Mouse (Mus musculus) lung, embryonic 16.5 days (tissue): ENCODE measurements around the gene Vwf. TPM values are rescaled to one million over a fixed set of nuclear protein-coding genes. Genes with fewer than 3 reads are reported as not detected.
A peak's percentile ranks its signal among the peaks of the same experiment; 100 is the strongest.

ENCODE experiments used
- ATAC-seq: fragments of 200-750 bp; cut with Nextera tagmentation; 2 replicates; pipeline ENCODE4 v1.8.0; 2017; ENCODE audit warnings: low read depth, mild to moderate bottlenecking, moderate library complexity
- H3K27ac ChIP-seq: fragments of 300-500 bp; sonication (generic); 2 replicates; pipeline ENCODE4 v1.5.1; 2014; ENCODE audit warnings: mild to moderate bottlenecking, control low read depth, low read length
- H3K27me3 ChIP-seq: fragments of 300-500 bp; sonication (generic); 2 replicates; pipeline ENCODE4 v1.6.1; 2014; ENCODE audit warnings: low read depth, low read length, mixed read lengths; ENCODE audit not compliant: control insufficient read depth, insufficient read depth
- H3K36me3 ChIP-seq: fragments of 300-500 bp; sonication (generic); 2 replicates; pipeline ENCODE4 v1.6.1; 2014; ENCODE audit warnings: low read length; ENCODE audit not compliant: control insufficient read depth, insufficient read depth
- H3K4me1 ChIP-seq: fragments of 300-500 bp; sonication (generic); replicated peaks from 2 replicates; pipeline ENCODE4 v1.6.1; 2014; ENCODE audit warnings: low read length, mixed read lengths; ENCODE audit not compliant: control insufficient read depth, insufficient read depth
- H3K4me2 ChIP-seq: fragments of 300-500 bp; sonication (generic); 2 replicates; pipeline ENCODE4 v1.6.1; 2014; ENCODE audit warnings: low read depth, low read length, control low read depth
- H3K4me3 ChIP-seq: fragments of 300-500 bp; sonication (generic); 2 replicates; pipeline ENCODE4 v1.5.1; 2014; ENCODE audit warnings: mild to moderate bottlenecking, low read length, control low read depth
- H3K9ac ChIP-seq: fragments of 300-500 bp; sonication (generic); 2 replicates; pipeline ENCODE4 v1.6.1; 2014; ENCODE audit warnings: low read length, control low read depth
- H3K9me3 ChIP-seq: fragments of 300-500 bp; sonication (generic); 2 replicates; pipeline ENCODE4 v1.6.1; 2016; ENCODE audit warnings: low read length; ENCODE audit not compliant: control insufficient read depth
- WGBS: fragments of 180-500 bp; shearing (Covaris S2); extraction: QIAGEN DNeasy Blood & Tissue Kit; methylation state at CpG from one replicate; pipeline ENCODE4 v1.1.7; 2014; 5-methylcytosine and 5-hydroxymethylcytosine counted together
- polyA plus RNA-seq: library from polyadenylated mRNA; unstranded; fragments of >200 nt; fragmentation: Nextera tagmentation; extraction: Ambion mirVana; gene quantifications from 2 replicates; pipeline ENCODE4 v1.2.1, GENCODE M21; 2015

The Vwf gene
- polyA plus RNA-seq, 1 experiment from 2014 or later: 21.6 TPM

DNA sequence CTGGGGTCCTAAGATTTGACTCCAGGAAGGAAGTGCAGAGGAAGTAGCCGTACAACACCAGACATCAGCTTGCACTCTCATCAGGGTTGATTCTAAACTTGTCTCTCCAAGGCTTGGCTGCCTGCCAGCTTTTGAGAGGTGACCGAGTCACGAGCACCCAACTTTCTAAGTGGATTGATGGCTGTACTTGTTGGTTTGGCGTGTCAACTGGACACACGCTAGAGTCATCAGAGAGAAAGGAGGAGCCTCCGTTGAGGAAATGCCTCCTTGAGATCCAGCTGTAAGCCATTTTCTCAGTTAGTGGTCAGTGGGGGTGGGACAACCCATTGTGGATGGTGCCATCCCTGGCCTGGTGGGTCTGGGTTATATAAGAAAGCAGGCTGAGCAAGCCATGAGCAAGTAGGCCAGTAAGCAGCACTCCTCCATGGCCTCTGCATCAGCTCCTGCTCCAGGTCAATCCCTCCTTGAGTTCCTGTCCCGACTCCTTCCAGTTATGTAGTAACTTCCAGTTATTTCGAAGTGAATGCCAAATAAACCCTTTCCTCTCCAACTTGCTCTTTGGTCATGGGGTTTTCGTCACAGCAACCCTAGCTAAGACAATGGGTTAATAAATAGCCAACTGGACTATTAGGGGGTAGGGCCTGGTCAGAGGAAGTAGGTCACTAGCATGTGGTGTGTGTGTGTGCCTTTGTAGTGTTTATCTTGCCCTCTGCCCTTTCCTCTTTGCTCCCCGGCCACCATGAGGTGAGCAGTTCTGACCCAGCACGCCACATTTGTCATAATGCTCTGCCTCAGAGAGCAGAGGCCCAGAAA, 30.9 kb upstream of the Vwf start:
- Histone ChIP-seq H3K4me3 (no peak overlapping the region), H3K4me2 (no peak overlapping the region), H3K27ac (peak overlapping the region; percentile 32; the same call in 1 of the 2 replicates), H3K9ac (no peak overlapping the region), H3K4me1 (peaks cover 29% of the 10 kb centered on the region), H3K36me3 (no peaks in the 10 kb centered on the region), H3K27me3 (no peaks in the 10 kb centered on the region), H3K9me3 (no peaks in the 10 kb centered on the region)
- 27% methylated on average over 11 of the region's 11 CpGs for WGBS
- ATAC-seq: peak; percentile 60

DNA sequence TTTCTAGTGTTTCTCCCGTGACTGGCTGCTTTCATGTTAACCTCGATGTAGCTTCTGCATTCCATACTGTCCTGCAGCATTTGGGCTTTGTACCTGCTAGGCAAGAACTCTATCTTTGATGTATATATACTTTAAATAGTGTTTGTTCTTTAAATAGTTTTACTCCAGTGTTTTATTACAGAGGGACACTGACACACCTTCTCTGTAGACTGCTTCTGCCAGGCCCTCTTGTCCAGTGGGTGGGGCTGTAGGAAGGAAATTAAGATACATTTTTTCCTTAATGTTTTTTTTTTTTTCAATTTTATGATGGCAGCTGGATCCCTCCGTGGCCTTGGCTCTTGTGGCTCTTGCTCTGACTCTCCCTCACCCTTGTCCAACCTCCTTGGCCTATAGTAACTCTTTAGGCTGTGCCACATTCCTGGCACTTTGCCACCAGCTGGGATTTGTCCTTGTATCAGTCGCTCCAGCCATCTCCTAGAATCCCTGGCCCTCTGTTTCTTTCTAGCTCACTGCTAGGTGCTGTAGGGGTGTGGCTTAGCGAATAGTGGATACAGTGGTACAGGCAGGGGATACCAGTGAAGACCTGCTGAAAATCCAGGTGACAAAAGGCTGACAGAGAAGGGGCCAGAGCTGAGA, 24.9 kb upstream of the Vwf start:
- Histone ChIP-seq H3K27ac (peak overlapping the region; percentile 55), H3K27me3 (no peaks in the 10 kb centered on the region), H3K9ac (no peak overlapping the region), H3K4me3 (no peak overlapping the region), H3K36me3 (no peaks in the 10 kb centered on the region), H3K4me2 (no peak overlapping the region), H3K4me1 (peaks cover 12% of the 10 kb centered on the region), H3K9me3 (no peaks in the 10 kb centered on the region)
- ATAC-seq: peak; percentile 26; the same call in 1 of the 2 replicates
- 25% methylated on average over 5 of the region's 5 CpGs for WGBS

DNA sequence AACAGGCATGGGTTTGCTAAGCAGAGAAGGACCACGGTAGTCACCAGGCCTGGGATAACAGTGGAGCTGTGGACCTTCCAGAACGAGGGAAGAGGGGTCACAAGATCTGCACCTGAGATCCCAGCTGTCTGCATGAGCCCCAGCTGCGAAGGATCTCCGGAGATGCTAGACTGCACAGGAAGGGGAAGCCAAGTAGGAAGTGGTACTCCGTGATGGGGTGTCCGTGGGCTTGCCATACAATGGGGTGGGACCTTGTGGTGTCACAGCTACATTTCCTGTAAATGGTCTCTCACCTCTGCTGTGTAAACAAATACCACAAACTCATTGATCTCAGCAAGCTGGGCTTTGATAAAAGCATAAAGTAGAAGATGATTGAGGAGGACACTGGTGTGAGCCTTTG, 22.5 kb upstream of the Vwf start:
- H3K4me3 ChIP-seq: no peak overlapping the region
- H3K27ac ChIP-seq: no peak overlapping the region
- WGBS: 75% methylated on average over 6 of the region's 6 CpGs
- H3K4me2 ChIP-seq: no peak overlapping the region
- H3K27me3 ChIP-seq: no peaks in the 10 kb centered on the region
- H3K9ac ChIP-seq: no peak overlapping the region
- no peaks in the 10 kb centered on the region for H3K9me3 ChIP-seq
- peaks cover 12% of the 10 kb centered on the region for H3K4me1 ChIP-seq
- ATAC-seq: no peak
- no peaks in the 10 kb centered on the region for H3K36me3 ChIP-seq

DNA sequence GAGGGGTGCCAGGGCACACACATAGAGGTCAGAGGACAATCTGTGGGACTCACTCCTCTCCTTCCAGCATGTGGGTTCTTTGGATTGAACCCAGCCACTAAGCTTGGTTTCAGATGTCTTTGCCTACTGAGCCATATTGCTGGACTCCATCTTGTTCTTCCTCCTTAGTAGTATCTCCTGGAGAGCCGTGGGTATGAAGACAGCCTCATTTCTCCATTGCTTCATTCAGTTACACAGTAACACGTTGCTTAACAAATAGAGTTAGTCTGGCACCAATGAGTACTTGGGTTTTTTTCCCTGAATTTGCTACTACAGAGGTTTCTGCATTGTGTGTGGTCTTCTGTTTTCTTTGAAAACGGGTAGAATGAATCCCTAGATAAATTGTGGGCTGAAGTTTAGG, 20.5 kb upstream of the Vwf start:
- Histone ChIP-seq H3K27me3 (no peaks in the 10 kb centered on the region), H3K4me2 (no peak overlapping the region), H3K36me3 (no peaks in the 10 kb centered on the region), H3K27ac (no peak overlapping the region), H3K9ac (no peak overlapping the region), H3K4me3 (no peak overlapping the region), H3K4me1 (peaks cover 11% of the 10 kb centered on the region), H3K9me3 (no peaks in the 10 kb centered on the region)
- ATAC-seq: no peak
- WGBS: 46% methylated on average over 3 of the region's 3 CpGs

DNA sequence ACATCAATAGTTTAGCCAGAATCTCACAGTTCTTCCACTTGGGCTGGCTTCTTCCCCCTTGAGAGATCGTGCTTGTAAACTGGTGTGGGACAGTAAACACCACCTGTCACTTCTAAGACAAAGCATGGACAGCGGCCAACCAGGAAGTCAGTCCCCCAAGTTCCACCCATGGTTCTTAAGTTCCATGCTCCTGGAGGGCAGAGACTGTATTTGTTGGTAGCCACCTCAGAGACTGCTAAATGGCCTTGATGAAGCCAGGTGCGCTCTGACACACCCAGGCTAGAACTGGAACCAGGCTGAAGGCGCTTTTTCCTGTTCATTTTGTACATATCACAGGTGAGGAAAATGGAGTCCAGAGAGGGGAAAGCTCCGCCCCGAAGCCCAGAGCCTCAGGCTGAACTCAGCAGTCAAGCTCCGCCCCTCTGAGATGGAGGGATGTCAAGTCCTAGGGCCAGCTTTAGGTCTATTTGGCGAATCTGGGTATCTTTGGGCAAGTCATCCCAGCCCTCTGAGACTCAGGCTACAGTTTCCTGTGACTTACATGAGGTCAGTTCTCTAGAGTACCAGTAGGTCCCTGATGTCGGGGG, 17.9 kb upstream of the Vwf start:
- no peaks in the 10 kb centered on the region for H3K4me1 ChIP-seq
- no peak overlapping the region for H3K4me2 ChIP-seq
- no peak for ATAC-seq
- no peak overlapping the region for H3K4me3 ChIP-seq
- H3K9ac ChIP-seq: no peak overlapping the region
- no peaks in the 10 kb centered on the region for H3K36me3 ChIP-seq
- WGBS: 71% methylated on average over 9 of the region's 9 CpGs
- H3K27ac ChIP-seq: no peak overlapping the region
- H3K27me3 ChIP-seq: no peaks in the 10 kb centered on the region
- no peaks in the 10 kb centered on the region for H3K9me3 ChIP-seq

DNA sequence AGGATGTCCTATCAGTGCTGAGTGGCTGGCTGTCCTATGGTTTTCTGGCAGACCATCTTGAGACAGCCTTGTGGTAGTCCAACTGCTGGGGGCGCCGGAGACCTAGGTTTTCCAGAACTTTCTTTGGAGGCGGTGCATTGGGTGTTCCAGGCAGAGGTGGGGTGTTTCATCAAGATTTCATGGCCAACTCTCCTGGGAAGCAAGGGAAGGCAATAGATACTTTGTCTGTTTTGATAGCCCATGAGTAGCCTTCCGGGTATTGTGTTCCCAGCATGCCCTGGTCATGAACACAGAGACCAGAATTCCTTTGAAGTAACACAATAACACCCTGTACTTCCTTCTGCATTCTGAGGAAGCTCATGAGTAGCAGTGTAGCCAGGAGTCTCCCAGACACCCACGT, 17.1 kb upstream of the Vwf start:
- no peak overlapping the region for H3K27ac ChIP-seq

DNA sequence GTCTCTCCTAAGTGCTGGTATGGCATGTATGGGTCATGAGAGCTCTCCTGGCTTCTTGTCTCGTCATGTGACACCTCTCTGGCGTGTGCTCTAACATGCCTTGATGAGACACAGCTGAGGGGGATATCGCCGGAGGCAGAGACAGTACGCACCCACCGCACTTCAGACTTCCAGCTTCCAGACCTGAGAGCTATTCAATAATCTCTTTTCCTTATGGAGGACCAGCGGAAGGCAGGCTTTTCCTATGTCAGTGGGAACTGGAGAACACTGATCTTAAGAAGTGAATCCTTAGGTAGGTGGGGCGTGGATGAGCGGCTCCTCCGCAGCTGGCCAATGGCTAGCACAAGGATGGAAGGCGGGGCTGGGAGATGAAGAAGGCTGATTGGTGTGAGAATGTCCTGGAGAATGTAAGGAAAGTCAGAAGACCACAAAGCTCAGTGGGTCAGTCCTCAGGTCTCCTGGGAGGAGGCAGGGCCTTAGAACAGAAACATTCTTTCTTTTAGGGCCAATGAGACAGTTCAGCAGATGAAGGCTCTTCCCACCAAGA, 13.4 kb upstream of the Vwf start:
- no peak overlapping the region for H3K4me2 ChIP-seq
- no peak overlapping the region for H3K9ac ChIP-seq
- no peak overlapping the region for H3K4me3 ChIP-seq
- H3K36me3 ChIP-seq: no peaks in the 10 kb centered on the region
- H3K27me3 ChIP-seq: no peaks in the 10 kb centered on the region
- no peak overlapping the region for H3K27ac ChIP-seq
- ATAC-seq: no peak
- H3K4me1 ChIP-seq: no peaks in the 10 kb centered on the region
- H3K9me3 ChIP-seq: no peaks in the 10 kb centered on the region
- WGBS: 86% methylated on average over 11 of the region's 11 CpGs

More for the DNA sequence above, 17.1 kb upstream of the Vwf start:
- WGBS: 72% methylated on average over 5 of the region's 5 CpGs
- no peaks in the 10 kb centered on the region for H3K36me3 ChIP-seq
- no peaks in the 10 kb centered on the region for H3K9me3 ChIP-seq
- H3K4me2 ChIP-seq: no peak overlapping the region
- H3K4me3 ChIP-seq: no peak overlapping the region
- H3K4me1 ChIP-seq: no peaks in the 10 kb centered on the region
- no peak overlapping the region for H3K9ac ChIP-seq
- H3K27me3 ChIP-seq: no peaks in the 10 kb centered on the region
- peak; percentile 56 for ATAC-seq

DNA sequence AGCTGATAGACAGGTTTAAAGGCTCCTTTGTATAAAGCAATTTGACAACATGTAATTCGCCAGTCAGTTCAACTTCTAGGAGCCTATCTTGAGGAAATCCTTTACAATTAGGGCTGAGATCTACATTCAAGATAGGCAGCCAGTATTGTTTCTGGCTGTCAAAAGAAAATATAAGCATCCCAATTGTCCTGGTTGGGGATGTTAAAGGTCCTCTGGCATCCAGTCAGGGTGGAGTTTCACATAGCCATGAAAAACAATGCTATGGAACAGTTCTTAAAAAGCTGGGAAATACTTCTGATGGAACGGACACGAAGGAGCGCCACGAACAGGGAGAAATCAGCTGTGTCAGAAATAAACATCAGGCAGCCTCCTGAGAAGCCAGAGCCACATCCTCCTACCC, 11.6 kb upstream of the Vwf start:
- no peaks in the 10 kb centered on the region for H3K9me3 ChIP-seq
- 61% methylated on average over 5 of the region's 5 CpGs for WGBS
- peak; percentile 49; the same call in 1 of the 2 replicates for ATAC-seq

DNA sequence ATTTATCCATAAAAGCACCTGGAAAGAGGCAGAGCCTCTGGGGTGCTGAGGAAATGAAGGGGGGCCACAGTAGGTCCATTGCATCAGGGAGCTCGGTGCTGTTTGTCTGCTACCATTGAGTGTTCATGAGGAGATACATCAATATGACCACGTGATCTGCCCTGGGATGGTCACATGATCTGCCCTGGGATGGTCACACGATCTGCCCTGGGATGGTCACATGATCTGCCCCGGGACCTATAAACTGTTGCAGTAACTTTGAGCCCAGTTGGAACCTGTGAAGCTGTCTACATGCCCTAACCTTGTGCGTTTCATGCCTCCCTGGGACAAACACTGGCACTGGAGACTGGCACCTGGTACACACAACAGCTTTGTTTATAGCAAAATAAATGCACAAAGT, 8.1 kb upstream of the Vwf start:
- H3K27ac ChIP-seq: no peak overlapping the region
- no peak for ATAC-seq
- H3K9me3 ChIP-seq: no peaks in the 10 kb centered on the region
- no peak overlapping the region for H3K4me2 ChIP-seq
- H3K4me1 ChIP-seq: peaks cover 5% of the 10 kb centered on the region; the same call in 1 of the 2 replicates
- 80% methylated on average over 5 of the region's 5 CpGs for WGBS
- H3K27me3 ChIP-seq: no peaks in the 10 kb centered on the region
- H3K4me3 ChIP-seq: no peak overlapping the region
- H3K9ac ChIP-seq: no peak overlapping the region
- H3K36me3 ChIP-seq: no peaks in the 10 kb centered on the region

More for the DNA sequence above, 11.6 kb upstream of the Vwf start:
- Histone ChIP-seq H3K4me2 (no peak overlapping the region), H3K36me3 (no peaks in the 10 kb centered on the region), H3K27me3 (no peaks in the 10 kb centered on the region), H3K4me1 (peaks cover 5% of the 10 kb centered on the region; the same call in 1 of the 2 replicates), H3K4me3 (no peak overlapping the region), H3K9ac (no peak overlapping the region), H3K27ac (no peak overlapping the region)
